14 mouse cellular contexts compared by ENCODE assay signal in the genomic region with DNA sequence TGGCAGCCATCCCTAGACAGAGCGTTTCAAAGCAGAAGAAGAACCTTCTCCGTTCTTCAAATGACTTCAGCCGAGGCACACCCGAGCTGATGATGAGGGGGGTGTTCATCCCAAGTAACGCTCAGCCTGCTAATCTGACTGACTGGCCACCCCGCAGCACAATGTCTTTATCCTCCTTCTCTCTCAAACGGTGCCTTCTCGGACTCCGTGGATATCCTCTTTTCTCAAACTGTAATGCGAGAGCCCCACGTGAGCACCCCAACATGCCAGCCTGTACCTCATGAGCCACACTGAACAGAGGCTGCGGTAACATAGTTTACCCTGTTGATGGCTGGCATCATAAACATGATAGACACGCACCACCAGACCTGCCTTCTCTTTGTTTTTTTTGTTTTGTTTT.
"Had no signal": no experiment of that assay in that cellular context is flagged by ENCODE, and none has a peak within 500 bp of the region (broad histone marks: within the 10 kb centered on the region; RNA-seq: fewer than 3 reads in every experiment).

No protein-coding gene starts in this region.

- DNase-seq: kidney, adult 8-10 months; kidney, postnatal 25 days; lung, adult 2 months; lung, postnatal 36 days; right cerebral cortex, adult 18-20 months; right cerebral cortex, postnatal 25 days; thymus, adult 18-20 months; thymus, postnatal 14 days had no signal

- H3K4me2 ChIP-seq: liver, embryonic 11.5 days; liver, embryonic 15.5 days; neural tube, embryonic 13.5 days had no signal

- H3K4me3 ChIP-seq: left cerebral cortex, adult 2 months; limb, embryonic 10.5 days; liver, embryonic 15.5 days; neural tube, embryonic 13.5 days had no signal

- ATAC-seq: lung, postnatal 0 days had no signal

- H3K27ac ChIP-seq: left cerebral cortex, adult 2 months; limb, embryonic 10.5 days; liver, embryonic 15.5 days; neural tube, embryonic 13.5 days had no signal

- H3K27me3 ChIP-seq: liver, embryonic 15.5 days; neural tube, embryonic 13.5 days had no signal

- H3K9me3 ChIP-seq: limb, embryonic 10.5 days; liver, embryonic 15.5 days; neural tube, embryonic 13.5 days had no signal

- H3K4me1 ChIP-seq: liver, embryonic 15.5 days; neural tube, embryonic 13.5 days had no signal

- H3K36me3 ChIP-seq: limb, embryonic 10.5 days; liver, embryonic 15.5 days; neural tube, embryonic 13.5 days had no signal

- H3K9ac ChIP-seq: liver, embryonic 15.5 days; neural tube, embryonic 13.5 days had no signal
